19 mouse cellular contexts compared by ENCODE assay signal in genomic region chr4:21682421-21683150, GRCm38 (mm10). TPM values are rescaled to one million over a fixed set of nuclear protein-coding genes. Genes with fewer than 3 reads are reported as not detected.
"Had no signal": no experiment of that assay in that cellular context is flagged by ENCODE, and none has a peak within 500 bp of the region (broad histone marks: within the 10 kb centered on the region; RNA-seq: fewer than 3 reads in every experiment).

No protein-coding gene starts in this region.

- H3K4me2 ChIP-seq: liver, embryonic 11.5 days; liver, embryonic 15.5 days; stomach, embryonic 15.5 days had no signal

- DNase-seq: kidney, adult 18-20 months; kidney, postnatal 10 days; kidney, postnatal 4 days; lung, adult 2 months; lung, postnatal 36 days; right cerebral cortex, postnatal 14 days; thymus, adult 2 months; thymus, postnatal 25 days had no signal

- H3K9ac ChIP-seq: liver, embryonic 15.5 days; stomach, embryonic 15.5 days had no signal

- ATAC-seq: lung, postnatal 0 days; midbrain, embryonic 16.5 days had no signal

- H3K9me3 ChIP-seq: liver, embryonic 15.5 days; stomach, embryonic 15.5 days had no signal

- H3K27ac ChIP-seq: layer of hippocampus, adult 2 months; liver, embryonic 15.5 days; stomach, embryonic 15.5 days had no signal

- H3K36me3 ChIP-seq: liver, embryonic 15.5 days; stomach, embryonic 15.5 days had no signal

- H3K4me3 ChIP-seq: layer of hippocampus, adult 2 months; liver, embryonic 15.5 days; stomach, embryonic 15.5 days had no signal

RNA-seq across cellular contexts. Expression of gene Prdm13, which starts 3.2 kb away (rescaled TPM):
- polyA plus RNA-seq: kidney, embryonic 14.5 days; limb, embryonic 14.5 days; liver, embryonic 15.5 days; lung, adult 2 months; lung, postnatal 0 days; spleen, adult 2 months; stomach, embryonic 15.5 days; testis, adult 2 months; thymus, adult 2 months; urinary bladder, adult 2 months had no signal
